Mouse (Mus musculus): ENCODE results near the gene Mocs2. TPM values are rescaled to one million over a fixed set of nuclear protein-coding genes. Genes with fewer than 3 reads are reported as not detected.

Mocs2 gene
- 47.4 TPM for polyA plus RNA-seq (2017; shearing (Covaris generic))

DNA sequence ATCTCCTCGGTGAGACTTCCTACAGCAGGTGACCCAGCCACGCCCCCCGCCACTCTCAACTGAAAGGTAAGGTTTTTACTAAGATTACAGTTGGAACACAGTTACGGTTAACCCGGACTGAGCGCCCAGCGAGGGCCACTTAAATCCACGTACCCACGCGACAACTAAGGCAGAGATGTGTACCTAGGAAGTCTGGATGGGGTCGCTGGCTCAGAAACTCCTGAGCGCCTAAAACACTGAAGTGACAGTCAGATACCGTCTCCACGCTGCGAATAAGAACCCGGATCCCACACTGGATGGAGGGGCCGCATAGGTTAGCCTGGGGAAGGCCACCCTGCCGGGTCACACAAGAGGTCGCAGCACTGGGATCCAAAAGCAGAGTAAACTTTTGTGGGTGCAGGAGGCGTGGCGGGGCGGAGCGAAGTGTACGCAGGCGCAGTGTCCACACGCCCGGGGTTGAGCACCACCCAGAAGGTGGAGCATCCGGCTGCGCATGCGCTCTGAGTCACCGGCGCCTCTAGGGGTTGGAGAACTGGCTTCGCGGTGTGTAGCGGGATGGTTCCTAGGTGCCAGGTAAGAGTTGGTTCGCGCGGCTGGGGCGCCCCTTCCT lies at the start of gene Mocs2:
TSS of gene Mocs2 (plus strand) at position 486 of the 610 bp plus-strand sequence.

Other genes starting within 250 kb of the Mocs2 start
- 2.5 TPM for gene Itga2, start 113.9 kb downstream of the Mocs2 start, polyA plus RNA-seq (2017; shearing (Covaris generic))